Mouse (Mus musculus): ENCODE measurements around the gene Vsig10. TPM values are rescaled to one million over a fixed set of nuclear protein-coding genes. Genes with fewer than 3 reads are reported as not detected.
"Not testable (repeated sequence)": the region's sequence is repeated elsewhere in the genome, so short reads cannot be mapped to it uniquely, and the experiment has no call there.

Vsig10 gene
- total RNA-seq, 2 experiments from 2014 or later = 23.4 to 26.0 TPM

- DNase-seq = no peak
Measured at GRCm38 (mm10) chr5:117355648-117356303, 36.9 kb downstream of the Vsig10 start.

DNA sequence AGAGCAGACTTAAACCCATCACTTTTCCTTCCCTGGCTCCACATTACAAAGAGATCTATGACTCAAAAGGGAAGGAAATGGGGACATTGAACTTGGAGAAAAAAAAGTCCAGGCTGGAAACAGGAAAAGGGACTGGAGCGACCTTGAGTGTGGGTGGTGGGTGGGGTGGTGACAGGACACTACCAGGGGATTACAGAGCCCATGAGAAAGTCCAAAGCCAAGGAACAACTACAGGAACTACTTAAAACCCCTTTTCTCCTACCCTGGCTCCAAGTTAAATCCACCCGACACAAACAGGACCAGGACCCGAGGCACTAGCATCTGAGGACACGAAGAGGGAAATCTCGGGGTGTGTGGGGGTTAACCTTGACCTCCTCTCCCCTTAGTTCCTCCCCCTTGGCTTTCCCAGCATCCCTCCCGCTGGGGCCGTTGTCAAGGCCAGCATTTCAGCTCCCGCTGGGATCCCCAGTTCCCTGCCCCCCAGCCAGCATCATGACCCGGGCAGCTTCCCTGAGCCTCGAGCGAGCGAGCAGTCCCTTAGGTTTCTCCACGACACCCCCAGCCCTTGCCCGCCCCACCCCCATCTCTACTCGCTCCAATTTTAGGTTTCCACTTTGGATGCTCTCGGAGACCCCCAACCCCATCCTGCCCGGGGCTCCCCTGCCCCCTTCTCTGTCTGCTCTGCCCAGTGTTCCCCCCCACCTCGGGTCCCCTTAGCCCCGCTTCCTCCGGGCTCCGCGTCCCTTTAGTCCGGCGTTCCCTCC is 37.7 kb downstream of the Vsig10 start:
- peak; percentile 83 for DNase-seq

- DNase-seq = peak; percentile 93
Measured at GRCm38 (mm10) chr5:117357129-117357477, 38.2 kb downstream of the Vsig10 start, which contains the start of gene Wsb2. Gene Wsb2 (plus strand): TSS chr5:117357304.

GRCm38 (mm10) chr5:117357478-117358247 is 38.8 kb downstream of the Vsig10 start:
- DNase-seq = peak; percentile 46

- no peak for DNase-seq
Measured at GRCm38 (mm10) chr5:117358248-117358630, 39.4 kb downstream of the Vsig10 start.

GRCm38 (mm10) chr5:117358725-117359124 is 39.8 kb downstream of the Vsig10 start:
- peak; percentile 88 for DNase-seq

- DNase-seq = no peak
Measured at GRCm38 (mm10) chr5:117359497-117360227, 40.8 kb downstream of the Vsig10 start.

DNA sequence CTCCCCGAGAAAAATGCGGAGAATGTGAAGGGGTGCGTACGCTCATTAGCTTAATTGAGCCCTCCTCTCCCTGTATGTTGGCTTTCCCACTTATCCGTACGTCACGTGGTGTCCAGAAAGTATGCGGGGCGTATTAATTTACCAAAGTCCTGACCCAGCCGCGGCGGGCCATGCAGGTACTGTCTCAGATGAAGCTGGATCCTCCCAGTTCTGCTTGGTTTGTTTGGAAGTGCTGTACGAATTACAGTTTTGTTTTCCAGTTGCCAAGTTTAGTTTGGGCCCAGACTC is 41.3 kb downstream of the Vsig10 start:
- DNase-seq = no peak

GRCm38 (mm10) chr5:117360631-117361541 is 42.0 kb downstream of the Vsig10 start:
- DNase-seq = peak; percentile 45

- no peak for DNase-seq
Measured at GRCm38 (mm10) chr5:117361590-117361989, 42.7 kb downstream of the Vsig10 start.

DNA sequence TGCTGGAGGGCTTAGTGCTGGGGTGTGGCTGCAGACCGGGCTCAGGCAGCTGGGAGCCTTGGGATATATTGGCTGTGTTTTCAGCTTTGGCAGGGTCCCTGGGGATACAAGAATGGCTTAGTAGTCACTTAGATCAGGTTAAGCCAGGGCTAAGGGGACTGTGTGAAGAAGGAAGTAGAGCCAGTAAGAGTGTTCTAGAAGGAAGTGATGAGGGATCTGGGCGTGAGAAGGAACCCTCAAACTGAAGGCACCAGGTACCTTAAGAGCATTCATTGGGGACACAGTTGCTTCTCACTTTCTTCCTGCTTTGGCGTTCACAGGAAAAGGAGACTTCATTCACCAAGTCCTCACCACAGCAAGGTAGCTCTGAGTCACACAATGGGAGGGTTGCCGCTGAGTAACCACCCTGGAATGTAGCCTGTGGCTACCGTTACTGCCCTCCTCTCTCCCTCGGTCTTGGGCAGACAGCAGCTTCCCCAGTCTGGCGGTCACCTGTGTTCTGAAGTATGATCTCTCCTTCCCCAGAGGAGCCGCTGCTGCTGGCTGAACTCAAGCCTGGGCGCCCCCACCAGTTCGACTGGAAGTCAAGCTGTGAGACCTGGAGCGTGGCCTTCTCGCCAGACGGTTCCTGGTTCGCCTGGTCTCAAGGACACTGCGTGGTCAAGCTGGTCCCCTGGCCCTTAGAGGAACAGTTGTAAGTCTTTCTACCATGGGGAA is 44.3 kb downstream of the Vsig10 start:
- peak; percentile 54 for DNase-seq

- DNase-seq = no peak
Measured at GRCm38 (mm10) chr5:117364821-117365220, 45.9 kb downstream of the Vsig10 start.

- no peak for DNase-seq
Measured at GRCm38 (mm10) chr5:117365904-117366561, 47.1 kb downstream of the Vsig10 start.

GRCm38 (mm10) chr5:117367206-117367605 is 48.3 kb downstream of the Vsig10 start:
- DNase-seq = no peak

GRCm38 (mm10) chr5:117370592-117370991 is 51.7 kb downstream of the Vsig10 start:
- peak; percentile 65 for DNase-seq

GRCm38 (mm10) chr5:117373418-117373817 is 54.5 kb downstream of the Vsig10 start:
- no peak for DNase-seq

DNA sequence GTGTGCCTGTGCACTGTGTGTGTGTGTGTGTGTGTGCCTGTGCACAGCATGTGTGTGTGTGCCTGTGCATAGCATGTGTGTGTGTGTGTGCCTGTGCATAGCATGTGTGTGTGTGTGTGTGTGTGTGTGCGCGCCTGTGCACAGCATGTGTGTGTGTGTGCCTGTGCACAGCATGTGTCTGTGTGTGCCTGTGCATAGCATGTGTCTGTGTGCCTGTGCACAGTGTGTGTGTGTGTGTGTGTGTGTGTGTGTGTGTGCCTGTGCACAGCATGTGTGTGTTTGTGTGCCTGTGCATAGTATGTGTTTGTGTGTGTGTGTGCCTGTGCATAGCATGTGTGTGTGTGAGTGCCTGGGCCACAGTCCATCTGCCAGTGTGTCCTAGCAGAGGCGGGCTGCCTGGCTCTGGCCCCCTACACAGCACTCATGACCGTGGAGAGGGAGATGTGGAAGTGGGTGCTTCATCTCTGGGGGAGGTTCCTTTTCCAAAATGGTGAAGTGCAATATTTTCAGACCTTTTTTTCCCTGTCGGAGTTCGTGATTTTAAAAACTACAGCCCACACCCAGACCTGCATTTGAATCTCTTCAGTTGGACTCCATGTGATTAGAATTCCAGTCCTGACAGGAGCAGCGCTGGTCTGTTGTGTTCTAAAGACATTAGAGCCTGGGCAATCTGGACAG is 55.6 kb downstream of the Vsig10 start:
- DNase-seq = no peak

DNA sequence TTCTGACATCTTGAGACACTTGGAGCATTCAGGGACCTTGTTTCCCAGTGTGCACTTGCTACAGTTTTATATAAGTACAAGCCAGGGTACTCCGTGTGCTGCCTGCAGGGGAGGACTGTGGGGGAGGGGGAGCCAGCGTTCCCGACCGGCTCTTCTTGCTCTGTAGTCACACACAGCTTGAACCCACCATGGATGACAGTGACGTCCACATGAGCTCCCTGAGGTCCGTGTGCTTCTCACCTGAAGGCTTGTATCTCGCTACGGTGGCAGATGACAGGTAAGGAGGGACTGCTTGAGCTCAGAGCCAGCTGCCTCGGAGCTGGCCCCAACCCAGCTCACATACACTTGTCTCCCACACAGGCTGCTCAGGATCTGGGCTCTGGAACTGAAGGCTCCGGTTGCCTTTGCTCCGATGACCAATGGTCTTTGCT is 57.5 kb downstream of the Vsig10 start:
- DNase-seq = no peak

DNA sequence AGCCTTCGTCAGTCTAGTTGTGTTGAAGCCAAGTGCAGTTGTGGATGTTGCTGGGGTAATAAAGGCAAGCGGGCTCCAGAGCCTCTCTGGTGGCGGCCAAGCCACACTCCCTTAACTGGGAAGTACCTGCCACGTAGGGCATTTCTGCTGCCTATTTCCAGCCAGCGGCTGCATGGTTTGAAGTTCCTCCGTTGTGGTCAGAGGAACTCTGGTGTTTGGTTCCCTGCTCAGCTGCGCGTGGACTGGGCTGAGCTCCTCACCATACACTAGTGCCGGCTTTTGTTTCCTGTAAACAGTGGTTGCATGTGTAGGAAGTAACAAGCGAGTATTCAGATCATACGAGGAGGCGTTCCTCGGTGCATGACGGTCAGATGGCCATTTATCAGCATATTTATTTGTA is 58.8 kb downstream of the Vsig10 start:
- not testable (repeated sequence) for DNase-seq

GRCm38 (mm10) chr5:117380199-117380598 is 61.3 kb downstream of the Vsig10 start:
- DNase-seq = no peak

Measured in adrenal gland, postnatal 10 days (tissue).